Mouse (Mus musculus) ES-E14 (cell line): Measurements from ENCODE around the gene Fam180a.

ENCODE experiments used
- CHD2 ChIP-seq: IDR thresholded peaks from 2 replicates; pipeline ENCODE4 v1.6.1; 2014; ENCODE audit warnings: mild to moderate bottlenecking, low read depth, low read length, inconsistent platforms
- HCFC1 ChIP-seq: IDR thresholded peaks from 2 replicates; pipeline ENCODE4 v1.6.1; 2012; ENCODE audit warnings: low read length, inconsistent platforms, borderline replicate concordance; ENCODE audit not compliant: insufficient read depth
- MAFK ChIP-seq: IDR thresholded peaks from 2 replicates; pipeline ENCODE4 v1.6.1; 2014; ENCODE audit warnings: mild to moderate bottlenecking, low read depth, low read length, inconsistent platforms; ENCODE audit not compliant: insufficient read depth
- ZC3H11A ChIP-seq: IDR thresholded peaks from 2 replicates; pipeline ENCODE4 v1.6.1; 2012; ENCODE audit warnings: low read depth, mild to moderate bottlenecking, inconsistent platforms, low read length, borderline replicate concordance
- ZNF384 ChIP-seq: IDR thresholded peaks from 2 replicates; pipeline ENCODE4 v1.6.1; 2012; ENCODE audit warnings: low read depth, low read length, inconsistent platforms

DNA sequence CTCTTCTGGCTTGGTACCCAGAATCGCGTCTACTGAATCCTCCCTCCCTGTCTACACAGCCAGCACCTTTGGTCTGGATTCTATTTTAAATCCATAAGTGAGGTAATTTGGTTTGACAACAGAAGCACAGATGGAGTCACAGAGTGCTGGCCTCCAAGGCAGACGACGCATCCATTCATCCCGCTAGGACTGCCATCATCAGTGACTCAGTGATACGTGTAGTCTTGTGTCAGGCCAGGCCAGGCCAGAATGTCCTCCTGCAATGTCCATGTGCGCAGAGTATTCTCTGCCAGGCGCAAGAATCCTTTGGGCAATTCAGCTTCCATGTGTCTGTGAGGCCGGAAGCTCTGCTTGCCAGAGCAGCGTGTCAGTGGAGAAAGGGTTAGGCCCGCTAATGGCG is 4.0 kb upstream of the Fam180a start:
- TF ChIP-seq CHD2 (no peak), ZC3H11A (no peak), ZNF384 (no peak), MAFK (no peak), HCFC1 (no peak)
